In genomic region chr9:78071626-78072025, GRCm38 (mm10) we compare ENCODE assay signal across 30 mouse cellular contexts. TPM values are rescaled to one million over a fixed set of nuclear protein-coding genes. Genes with fewer than 3 reads are reported as not detected.
"Had no signal": no experiment of that assay in that cellular context is flagged by ENCODE, and none has a peak within 500 bp of the region (broad histone marks: within the 10 kb centered on the region; RNA-seq: fewer than 3 reads in every experiment).

No protein-coding gene starts in this region.

- DNase-seq: kidney, adult 2 months; kidney, postnatal 10 days; kidney, postnatal 36 days; layer of hippocampus, postnatal 36 days; left cerebral cortex, postnatal 4 days; liver, postnatal 0 days; lung, embryonic 14.5 days; midbrain, embryonic 14.5 days; thymus, adult 2 months; thymus, postnatal 25 days had no signal

- ATAC-seq: intestine, postnatal 0 days; liver, postnatal 0 days; lung, postnatal 0 days had no signal

- H3K4me1 ChIP-seq: kidney, embryonic 15.5 days; limb, embryonic 15.5 days; midbrain, embryonic 10.5 days; neural tube, embryonic 12.5 days; neural tube, embryonic 15.5 days had no signal

- H3K36me3 ChIP-seq: kidney, embryonic 15.5 days; limb, embryonic 12.5 days; limb, embryonic 15.5 days; midbrain, embryonic 10.5 days; neural tube, embryonic 12.5 days; neural tube, embryonic 15.5 days had no signal

- H3K27me3 ChIP-seq: kidney, embryonic 15.5 days; limb, embryonic 12.5 days; limb, embryonic 15.5 days; neural tube, embryonic 12.5 days; neural tube, embryonic 15.5 days had no signal

- H3K4me3 ChIP-seq: kidney, embryonic 15.5 days; left cerebral cortex, adult 2 months; limb, embryonic 12.5 days; limb, embryonic 15.5 days; midbrain, embryonic 10.5 days; neural tube, embryonic 12.5 days; neural tube, embryonic 15.5 days had no signal

- H3K27ac ChIP-seq: kidney, embryonic 15.5 days; left cerebral cortex, adult 2 months; limb, embryonic 12.5 days; limb, embryonic 15.5 days; liver, embryonic 14.5 days; macrophage; midbrain, embryonic 10.5 days; neural tube, embryonic 12.5 days; neural tube, embryonic 15.5 days; stomach, postnatal 0 days had no signal

- H3K9me3 ChIP-seq: kidney, embryonic 15.5 days; limb, embryonic 12.5 days; limb, embryonic 15.5 days; midbrain, embryonic 10.5 days; neural tube, embryonic 12.5 days; neural tube, embryonic 15.5 days had no signal

RNA-seq across cellular contexts. Expression of gene Gcm1, which starts 19.9 kb away (rescaled TPM):
- total RNA-seq: layer of hippocampus, adult 8-10 months; layer of hippocampus, postnatal 10 days; layer of hippocampus, postnatal 36 days; left cerebral cortex, adult 2 months; left cerebral cortex, postnatal 10 days; left cerebral cortex, postnatal 4 days had no signal
- polyA plus RNA-seq: intestine, postnatal 0 days; limb, embryonic 12.5 days; limb, embryonic 15.5 days; liver, embryonic 11.5 days; liver, embryonic 14.5 days; liver, postnatal 0 days; macrophage; midbrain, embryonic 10.5 days; midbrain, embryonic 14.5 days; neural tube, embryonic 12.5 days; neural tube, embryonic 15.5 days; small intestine, adult 2 months; spleen, adult 2 months; stomach, embryonic 14.5 days; stomach, postnatal 0 days; urinary bladder, adult 2 months had no signal
